Mouse (Mus musculus) c-Kit-positive CD71-positive TER-119-negative erythroid progenitor cells, embryonic 14.5 days (primary cell): ENCODE results near the gene Ecpas.

Source experiments
- DNase-seq: peaks from one replicate; pipeline ENCODE4 v3.0.0-alpha.2; 2013; ENCODE audit warnings: low read depth

The Ecpas gene

DNA sequence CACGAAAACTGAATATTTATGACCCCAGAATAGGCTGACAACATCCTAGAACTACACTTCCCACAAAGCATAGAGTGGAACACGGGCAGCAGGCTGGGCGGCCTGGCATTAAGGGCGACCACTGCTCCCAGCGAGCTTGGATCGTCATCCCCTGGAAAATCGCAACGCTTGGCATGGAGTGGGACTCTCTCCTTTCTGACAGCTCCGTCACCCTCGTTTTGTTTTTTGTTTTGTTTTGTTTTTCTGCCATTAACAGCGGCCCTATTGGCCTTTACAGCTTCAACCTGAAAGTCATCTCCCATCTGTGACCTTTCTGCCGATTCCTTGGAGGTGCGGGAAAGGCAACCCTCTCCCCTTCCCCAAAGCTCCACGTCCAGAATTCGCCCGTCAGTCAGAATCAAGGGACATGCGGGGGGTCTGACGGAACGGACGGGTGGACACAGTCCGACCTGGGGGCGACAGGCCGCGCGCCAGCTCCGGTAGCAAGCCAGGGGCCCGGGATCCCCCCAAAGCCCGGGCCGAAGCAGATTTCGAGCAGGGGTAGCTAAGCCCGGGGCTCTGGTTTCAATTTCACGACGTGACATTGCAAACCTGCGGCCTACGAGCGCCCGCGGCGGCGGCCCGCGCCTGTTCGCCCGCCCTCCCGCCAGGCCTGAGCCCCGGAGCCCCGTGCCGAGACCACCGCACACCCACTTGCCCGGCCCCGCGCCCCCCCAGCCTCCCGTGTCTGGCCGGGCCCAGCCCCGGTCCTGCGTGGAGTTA lies 1.3 kb downstream of the Ecpas start:
- no peak for DNase-seq

DNA sequence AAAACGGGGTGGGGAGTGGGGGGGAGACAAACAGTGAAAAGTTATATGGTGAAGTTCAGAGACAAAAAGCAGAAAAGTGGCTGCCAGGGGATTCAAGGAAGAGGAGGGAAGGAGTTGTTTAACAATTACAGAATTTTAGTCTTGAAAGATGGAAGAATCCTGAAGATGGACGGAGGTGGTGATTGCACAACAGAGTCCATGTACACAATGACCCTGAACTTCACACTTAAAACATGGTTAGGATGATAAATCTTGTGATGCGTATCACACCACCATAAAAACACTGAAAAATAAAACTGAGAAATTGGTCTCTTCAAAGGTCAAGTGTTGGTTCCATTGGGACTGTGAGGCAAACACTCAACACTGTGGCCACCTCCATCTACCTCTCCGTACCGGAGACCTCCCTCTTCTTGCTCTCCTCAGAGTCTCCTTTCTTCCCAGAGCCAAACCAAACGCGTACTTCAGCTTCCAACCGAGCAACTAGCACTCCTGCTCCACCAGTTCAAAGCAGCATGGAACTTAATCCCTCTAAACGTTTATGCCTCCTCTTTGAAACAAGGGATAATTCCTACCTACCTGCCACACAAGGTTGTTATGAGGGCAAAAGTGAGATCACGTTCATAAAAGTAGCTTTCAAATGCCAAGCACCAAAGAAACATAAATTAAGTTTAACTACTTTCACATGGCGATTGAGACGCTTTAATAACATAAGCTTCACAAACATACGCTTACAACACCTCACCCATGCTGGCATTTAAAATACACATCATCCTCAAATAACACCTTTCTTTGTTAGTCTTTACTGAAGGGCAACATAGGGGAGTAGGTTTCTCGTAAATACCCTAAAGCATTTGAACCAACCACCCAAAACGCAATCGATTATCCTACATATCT lies 2.1 kb downstream of the Ecpas start:
- DNase-seq = no peak

DNA sequence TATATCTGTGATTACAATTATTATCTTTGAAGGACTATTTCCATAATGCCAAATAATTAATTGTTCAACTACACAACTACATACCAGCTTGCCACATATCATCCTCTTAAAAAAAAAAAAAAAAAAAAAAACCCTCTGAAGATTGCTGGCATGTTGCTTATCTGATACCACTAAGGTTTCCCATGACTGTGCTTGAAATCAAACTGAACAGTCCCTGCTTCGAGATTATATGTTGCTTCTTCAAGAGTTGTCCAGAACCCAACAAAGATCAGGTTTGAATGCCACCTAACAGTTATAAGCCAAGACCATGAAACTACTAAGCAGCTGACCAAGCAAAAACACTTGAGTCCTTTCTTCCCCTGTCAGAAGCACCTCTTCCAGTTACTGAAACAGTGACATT lies 5.1 kb downstream of the Ecpas start:
- DNase-seq = no peak

DNA sequence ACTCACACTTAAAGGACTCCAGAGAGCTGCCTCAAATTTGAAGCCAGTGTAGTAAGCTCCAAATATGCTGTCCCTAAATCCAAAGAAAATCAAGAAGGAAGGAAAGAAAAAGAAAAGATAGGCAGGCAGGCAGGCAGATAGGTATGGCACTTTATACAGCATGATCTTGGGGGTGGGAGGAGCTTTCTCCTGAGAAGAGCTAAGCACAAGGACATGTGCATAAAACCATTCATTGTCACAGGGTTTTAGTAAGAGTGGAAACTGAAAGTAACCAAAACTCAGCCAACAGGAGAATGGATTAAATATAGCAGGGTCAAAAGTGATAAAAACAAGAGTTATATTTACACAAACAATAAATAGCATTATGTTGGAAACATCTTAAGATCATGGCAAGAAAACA lies 14.2 kb downstream of the Ecpas start:
- DNase-seq = no peak

DNA sequence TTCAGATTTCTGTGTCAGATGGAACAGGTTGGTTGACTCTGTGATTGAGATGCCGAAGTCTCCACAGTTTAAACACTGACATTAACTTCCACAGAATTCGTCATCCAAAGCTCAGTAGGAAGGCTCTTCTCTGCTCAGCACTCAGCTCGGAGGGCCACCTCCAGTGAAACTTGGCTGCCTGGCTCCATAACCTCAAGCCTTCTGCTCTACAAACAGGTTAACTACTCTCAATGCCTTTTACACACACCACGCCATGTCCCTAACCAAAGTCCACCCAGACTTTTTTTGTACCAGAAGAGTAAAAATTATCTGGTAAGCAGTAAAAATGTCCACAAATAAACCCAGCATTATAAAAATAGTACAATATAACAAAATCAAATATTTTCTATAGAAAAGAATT lies 15.1 kb downstream of the Ecpas start:
- DNase-seq = no peak

DNA sequence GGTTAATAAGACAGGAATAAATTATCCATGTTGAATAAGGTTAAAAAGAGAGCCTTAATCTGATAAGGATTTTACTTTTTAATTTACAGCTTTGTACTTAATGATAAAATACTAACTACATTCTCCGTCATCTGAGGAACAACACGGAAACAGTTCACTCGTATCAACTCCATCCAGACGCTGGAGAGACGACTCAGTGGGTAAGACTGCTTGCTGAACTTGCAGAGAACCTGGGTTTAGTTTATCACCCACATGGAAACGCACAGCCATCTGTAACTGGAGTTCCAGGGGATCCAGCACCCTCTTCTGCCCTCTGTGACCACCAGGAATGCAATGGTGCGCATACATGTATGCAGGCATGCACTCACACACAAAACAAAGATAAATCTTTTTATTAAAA lies 18.1 kb downstream of the Ecpas start:
- no peak for DNase-seq

DNA sequence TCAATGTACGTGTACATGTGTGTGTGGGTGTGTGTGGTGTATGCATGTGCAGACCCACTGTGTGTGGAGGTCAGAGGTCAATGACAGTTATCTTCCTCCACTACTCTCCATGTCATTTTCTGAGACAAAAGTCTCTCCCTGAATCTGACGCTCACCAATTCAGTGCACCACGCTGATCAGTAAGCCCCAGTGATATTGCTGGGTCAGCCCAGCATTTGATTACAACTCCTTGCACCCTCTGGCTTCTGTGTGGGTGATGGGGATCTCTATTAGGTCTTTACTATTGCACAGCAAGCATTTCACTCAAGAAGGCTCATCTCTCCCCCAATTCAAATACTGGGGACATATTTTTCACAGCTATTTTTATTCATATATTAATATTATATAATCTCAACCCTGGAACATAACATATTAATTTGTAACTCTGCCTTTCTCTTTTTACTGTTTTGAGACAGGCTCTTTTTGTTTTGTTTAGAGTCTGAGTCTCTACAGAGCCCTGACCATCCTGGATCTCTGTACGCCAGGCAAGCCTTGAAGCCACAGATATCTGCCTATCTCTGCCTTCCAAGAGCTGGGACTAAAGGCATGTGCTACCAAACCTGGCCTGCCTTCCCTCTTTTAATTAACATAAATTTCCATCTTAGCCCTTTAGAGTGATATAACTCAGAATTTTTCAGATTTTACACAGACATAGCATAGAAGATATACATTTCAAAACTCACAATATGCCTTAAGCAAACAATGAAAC lies 22.3 kb downstream of the Ecpas start:
- DNase-seq = no peak

DNA sequence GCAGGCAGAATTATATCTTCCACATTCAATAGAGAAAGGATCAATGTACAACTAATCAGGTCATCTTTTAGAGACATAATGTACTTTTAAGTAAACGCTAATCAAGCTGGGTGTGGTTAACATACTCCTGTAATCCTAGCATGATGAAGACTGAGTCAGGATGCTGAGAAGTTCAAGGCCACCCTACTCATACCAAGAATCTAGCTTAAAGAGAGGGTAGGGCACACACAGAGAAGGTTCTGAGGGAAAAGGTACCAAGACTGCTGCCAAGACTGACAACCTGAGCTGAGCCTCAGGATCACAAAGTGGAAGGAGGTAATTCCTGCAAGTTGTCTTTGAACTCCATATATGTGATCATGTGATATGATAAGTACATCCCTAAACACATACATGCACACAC lies 24.0 kb downstream of the Ecpas start:
- no peak for DNase-seq

DNA sequence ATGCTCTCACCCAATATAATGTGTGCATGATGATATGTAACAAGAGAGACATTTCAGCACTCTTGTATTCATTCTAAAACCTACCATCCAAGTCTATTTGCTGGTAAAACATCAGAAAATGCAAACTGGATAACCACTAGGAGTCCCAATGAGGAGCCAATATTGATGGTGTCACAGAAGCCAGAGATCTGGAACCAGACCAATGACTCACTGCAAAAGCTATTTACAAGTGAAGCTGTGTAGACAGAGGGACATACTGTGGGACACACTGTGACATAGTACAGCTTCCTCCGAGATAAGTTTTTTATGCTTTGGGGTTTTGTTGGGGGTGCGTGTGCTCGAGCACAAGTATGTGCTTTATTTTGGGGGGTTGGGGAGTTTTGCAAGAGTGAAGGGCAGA lies 24.9 kb downstream of the Ecpas start:
- DNase-seq = no peak

DNA sequence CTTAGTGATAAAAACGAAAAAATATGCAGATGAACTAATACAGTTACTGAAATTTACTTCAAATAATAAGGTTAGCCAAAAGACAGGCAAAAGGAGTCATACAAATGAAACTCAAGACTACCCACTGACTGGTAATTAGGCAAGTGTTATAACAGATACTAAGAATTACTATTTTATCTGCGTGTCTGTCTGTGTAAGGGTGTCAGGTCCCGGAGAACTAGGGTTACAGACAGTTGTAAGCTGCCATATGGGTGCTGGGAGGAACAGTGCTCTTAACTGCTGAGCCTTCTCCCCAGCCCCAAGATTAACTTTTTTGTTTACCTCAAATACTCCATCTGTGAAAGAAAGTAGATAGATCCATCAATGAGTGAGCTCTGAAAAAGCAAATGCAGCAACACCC lies 25.8 kb downstream of the Ecpas start:
- DNase-seq = no peak

DNA sequence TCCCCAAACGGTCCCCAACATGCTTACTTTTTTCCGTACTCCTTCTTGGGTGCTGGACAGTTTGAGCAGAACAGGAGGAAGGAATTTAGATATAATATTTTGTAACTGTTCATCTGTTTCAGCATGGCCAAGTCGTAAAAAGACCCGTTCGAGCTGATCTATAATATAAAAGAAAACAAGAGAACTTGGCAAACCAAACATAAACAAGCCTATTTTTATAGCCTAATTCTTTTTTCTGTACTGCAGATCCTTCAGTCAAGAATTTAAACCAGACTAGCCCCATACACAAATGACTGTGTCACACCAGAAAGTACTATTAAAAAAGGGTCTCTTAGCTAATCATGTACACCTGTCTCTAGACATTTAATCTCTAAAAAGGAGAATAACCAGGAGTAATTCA lies 27.2 kb downstream of the Ecpas start:
- no peak for DNase-seq

DNA sequence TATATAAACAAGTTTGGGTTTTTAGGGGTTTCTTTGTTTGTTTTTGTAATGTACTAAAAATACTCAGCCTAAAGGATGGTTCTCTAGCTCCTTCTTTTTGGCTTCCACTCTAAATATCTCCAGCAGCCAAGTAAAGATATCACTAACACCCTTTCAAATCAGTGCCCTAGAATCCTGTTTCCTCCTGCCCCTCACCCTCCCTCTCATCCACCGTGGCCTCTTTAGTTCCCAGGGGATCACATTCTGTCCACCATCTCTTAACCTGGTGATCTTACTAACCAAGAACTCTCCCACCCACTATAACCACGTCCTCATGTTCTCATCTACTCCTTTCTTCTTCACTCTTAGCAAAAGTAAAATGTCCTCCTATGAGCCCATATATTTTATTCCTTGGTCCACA lies 28.7 kb downstream of the Ecpas start:
- no peak for DNase-seq

DNA sequence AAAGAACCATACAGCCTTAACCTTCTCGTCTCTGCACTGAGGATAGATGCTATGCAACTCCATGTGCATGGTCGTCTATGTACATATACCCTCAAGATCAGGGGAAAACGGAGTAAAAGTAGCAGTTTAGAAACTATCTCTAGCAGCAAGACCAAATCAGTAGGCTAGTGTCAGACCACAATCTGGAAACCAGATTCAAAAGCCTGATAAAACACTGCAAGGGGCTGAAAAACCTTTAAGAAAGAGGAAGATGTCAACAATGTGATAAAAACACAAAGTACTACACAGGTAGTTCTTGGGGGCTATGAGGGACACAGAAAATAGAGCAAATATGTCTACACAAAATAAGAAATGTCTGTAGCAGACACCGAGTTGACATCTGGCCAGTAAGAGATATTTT lies 38.2 kb downstream of the Ecpas start:
- DNase-seq = no peak

DNA sequence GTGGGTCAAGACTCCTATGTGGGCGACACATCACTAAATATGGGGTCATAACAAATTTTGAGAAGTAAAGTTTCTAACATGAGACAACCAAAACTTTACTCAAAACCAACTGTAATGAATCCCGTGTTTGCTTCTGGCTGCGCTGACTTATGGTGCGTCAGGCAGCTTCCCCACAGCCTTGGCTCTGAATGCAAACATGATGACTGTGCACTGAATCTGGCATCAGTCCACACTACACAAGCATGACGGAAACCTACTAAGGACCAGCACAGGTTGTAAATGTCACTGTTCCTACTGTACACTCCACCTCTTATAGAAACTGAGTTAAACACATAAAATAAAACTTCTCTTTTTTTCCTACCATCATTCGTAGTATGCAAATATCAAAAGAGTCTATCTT lies 45.3 kb downstream of the Ecpas start:
- no peak for DNase-seq

DNA sequence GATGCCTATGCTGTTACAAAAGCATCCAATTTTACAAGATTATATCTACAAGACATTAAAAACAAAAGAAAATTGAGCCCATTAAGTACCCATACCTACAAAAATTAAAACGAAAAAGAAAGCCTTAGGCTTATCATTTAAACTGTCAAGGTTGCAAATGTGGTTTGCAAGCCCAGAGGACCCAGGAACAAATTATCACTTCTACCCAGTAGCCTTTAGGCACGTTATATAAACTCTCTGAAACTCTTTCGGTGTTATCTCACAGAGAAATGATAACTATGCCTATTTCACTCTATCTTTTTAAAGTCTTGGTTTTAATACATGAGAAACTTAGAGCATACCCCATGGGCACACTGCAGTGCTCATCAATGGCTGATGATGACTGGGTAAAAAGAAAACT lies 79.6 kb downstream of the Ecpas start:
- peak; percentile 44 for DNase-seq

DNA sequence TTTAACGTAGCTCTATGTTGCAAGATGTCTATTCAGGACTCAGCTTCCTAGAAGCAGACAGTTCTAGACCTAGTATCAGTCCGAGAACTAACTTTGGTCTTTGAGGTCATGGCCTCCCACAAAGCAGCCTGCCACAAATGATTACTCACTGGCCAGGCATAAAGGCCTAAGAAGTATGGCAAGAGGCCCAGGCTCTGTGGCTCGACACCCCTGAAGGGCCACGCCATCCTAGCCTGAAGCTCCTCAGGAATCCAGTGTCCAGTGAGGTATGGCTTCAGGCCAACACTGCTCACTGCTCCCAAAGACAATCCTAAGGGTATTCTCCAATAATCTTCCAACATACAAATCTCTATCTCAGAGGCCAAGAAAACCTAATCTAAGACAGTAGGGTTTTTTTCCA lies 86.6 kb downstream of the Ecpas start:
- DNase-seq = no peak

DNA sequence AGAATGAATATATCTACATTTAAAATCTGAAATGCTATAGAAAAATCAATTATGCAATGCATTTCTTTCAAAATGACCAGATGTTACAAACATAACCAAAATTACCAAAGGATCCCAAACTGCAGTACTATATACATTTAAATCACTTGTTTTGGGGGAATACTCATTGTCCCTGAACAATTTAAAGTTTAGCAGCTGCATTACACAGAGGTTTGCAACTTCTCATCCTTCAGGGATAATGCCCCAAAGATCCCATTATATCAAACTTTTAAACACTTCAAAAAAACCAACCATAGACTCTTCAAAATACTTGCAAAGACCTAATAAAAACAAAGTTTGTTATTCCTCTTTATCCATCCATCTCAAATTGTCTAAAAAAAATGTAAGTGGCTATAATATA lies 124.9 kb downstream of the Ecpas start, which contains the start of gene Olfr267:
Gene Olfr267 (minus strand): TSS at position 101 of the 400 bp plus-strand sequence.
- no peak for DNase-seq

DNA sequence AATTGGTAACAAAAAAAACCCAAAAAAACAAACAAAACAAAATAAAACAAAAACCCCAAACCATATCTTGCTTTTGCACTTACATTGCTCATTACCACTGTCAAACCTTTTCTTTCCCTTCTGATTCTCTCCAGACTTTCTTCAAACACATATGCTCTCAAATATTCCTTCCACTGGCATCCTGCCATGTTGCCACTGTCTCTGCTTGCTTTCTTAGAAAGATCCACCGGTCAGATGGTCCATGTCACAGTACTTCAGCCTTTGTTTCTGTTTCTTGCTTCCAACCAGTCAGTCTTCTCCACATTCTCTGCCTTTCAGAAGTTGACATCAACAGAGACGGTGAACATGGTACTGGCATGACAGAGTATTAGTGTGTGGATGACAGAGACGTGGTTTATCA lies 125.9 kb downstream of the Ecpas start:
- DNase-seq = no peak

DNA sequence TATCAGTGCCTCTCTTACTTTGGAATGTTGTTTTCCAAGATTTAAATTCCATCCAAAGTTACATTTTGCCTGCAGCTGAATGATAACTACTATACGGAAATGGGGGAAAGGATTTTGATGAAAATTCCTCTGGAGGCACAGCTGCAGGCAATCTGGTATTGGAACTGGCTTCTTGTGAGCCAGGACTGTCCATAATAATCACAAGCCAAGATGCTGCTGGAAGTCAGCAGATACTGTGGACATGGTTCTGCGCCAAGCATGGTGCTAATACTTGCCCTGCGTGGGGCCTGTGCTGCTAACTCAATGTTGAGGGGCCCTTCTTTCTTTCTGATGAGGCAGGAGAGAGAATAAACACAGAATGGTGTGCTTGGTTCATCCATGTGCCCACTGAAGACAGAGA lies 149.1 kb downstream of the Ecpas start:
- DNase-seq = no peak

DNA sequence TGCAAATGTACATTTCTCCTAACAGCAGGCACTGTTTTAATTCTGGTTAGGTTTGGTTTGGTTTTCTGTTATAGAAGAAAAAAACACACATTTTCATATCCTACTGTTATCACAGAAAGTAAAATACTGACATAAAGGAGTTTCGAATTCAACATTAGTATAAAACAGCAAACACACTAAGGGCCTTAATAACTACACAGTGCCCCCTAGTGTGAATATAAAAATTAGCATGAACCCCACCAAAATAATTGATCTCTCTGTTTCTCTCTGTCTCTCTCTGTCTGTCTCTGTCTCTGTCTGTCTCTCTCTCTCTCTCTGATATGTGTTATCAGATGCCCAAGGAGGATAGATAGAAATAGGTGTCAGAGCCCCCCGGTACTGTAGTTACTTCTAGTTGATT lies 163.0 kb downstream of the Ecpas start:
- no peak for DNase-seq

DNA sequence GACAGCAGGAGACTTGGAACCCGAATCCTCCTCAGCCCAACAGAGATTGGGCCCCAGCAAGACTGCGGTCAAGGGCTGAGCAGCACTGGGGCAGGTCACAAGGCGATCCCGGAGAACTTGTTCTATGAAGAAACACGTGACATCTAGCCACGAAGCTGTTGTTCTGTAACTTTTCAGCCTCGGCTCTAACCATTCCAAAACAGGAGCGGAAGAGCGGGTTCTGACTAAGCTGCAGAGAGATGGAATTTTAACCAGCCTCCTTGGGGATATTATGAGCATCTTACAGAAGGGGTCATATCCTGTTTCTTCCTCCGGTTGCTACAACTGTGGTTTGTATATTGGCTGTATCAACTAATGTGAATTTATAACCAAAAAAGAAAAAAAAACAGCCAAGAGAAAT lies 163.4 kb downstream of the Ecpas start:
- no peak for DNase-seq
